Mouse (Mus musculus) hindbrain, postnatal 0 days (tissue): ENCODE measurements around the gene Gm33543. TPM values are rescaled to one million over a fixed set of nuclear protein-coding genes. Genes with fewer than 3 reads are reported as not detected.
A peak's percentile ranks its signal among the peaks of the same experiment; 100 is the strongest.

Source experiments
- ATAC-seq: fragments of 200-750 bp; cut with Nextera tagmentation; 2 replicates; pipeline ENCODE4 v1.8.0; 2017; ENCODE audit warnings: mild to moderate bottlenecking, moderate TSS enrichment, moderate library complexity
- DNase-seq: peaks from one replicate; pipeline ENCODE4 v3.0.0-alpha.2; 2015; ENCODE audit warnings: low spot score
- H3K27ac ChIP-seq: fragments of 300-500 bp; sonication (generic); 2 replicates; pipeline ENCODE4 v1.5.1; 2014; ENCODE audit warnings: mild to moderate bottlenecking
- H3K27me3 ChIP-seq: fragments of 300-500 bp; sonication (generic); 2 replicates; pipeline ENCODE4 v1.6.1; 2014; ENCODE audit warnings: low read length, mixed read lengths; ENCODE audit not compliant: insufficient read depth
- H3K36me3 ChIP-seq: fragments of 300-500 bp; sonication (generic); 2 replicates; pipeline ENCODE4 v1.6.1; 2014; ENCODE audit warnings: low read length, mixed read lengths; ENCODE audit not compliant: insufficient read depth
- H3K4me1 ChIP-seq: fragments of 300-500 bp; sonication (generic); 2 replicates; pipeline ENCODE4 v1.6.1; 2014; ENCODE audit warnings: antibody characterized with exemption, low read length, mixed read lengths; ENCODE audit not compliant: insufficient read depth
- H3K4me2 ChIP-seq: fragments of 300-500 bp; sonication (generic); 2 replicates; pipeline ENCODE4 v1.6.1; 2014; ENCODE audit warnings: low read depth, mild to moderate bottlenecking, low read length, moderate library complexity, mixed read lengths
- H3K4me3 ChIP-seq: fragments of 300-500 bp; sonication (generic); 2 replicates; pipeline ENCODE4 v1.5.1; 2014; ENCODE audit warnings: low read length
- H3K9ac ChIP-seq: fragments of 300-500 bp; sonication (generic); replicated peaks from 2 replicates; pipeline ENCODE4 v1.6.1; 2014; ENCODE audit warnings: mild to moderate bottlenecking, low read length, moderate library complexity, mixed read lengths
- H3K9me3 ChIP-seq: fragments of 300-500 bp; sonication (generic); 2 replicates; pipeline ENCODE4 v1.6.1; 2016; ENCODE audit warnings: low read length, mixed read lengths
- CTCF ChIP-seq: IDR thresholded peaks from 2 replicates; pipeline ENCODE4 v1.5.1; 2016; ENCODE audit warnings: antibody characterized with exemption, control low read depth, low read depth
- WGBS: fragments of 180-500 bp; shearing (Covaris S2); extraction: QIAGEN DNeasy Blood & Tissue Kit; methylation state at CpG from one replicate; pipeline ENCODE4 v1.1.7; 2014; 5-methylcytosine and 5-hydroxymethylcytosine counted together
- polyA plus RNA-seq: library from polyadenylated mRNA; unstranded; fragments of >200 nt; fragmentation: Nextera tagmentation; extraction: Ambion mirVana; gene quantifications from 2 replicates; pipeline ENCODE4 v1.2.1, GENCODE M21; 2015
- total RNA-seq: library from RNA; depleted of rRNA; stranded (reverse); fragments of >200 nt; gene quantifications from 2 replicates; pipeline ENCODE4 v1.2.3, GENCODE M21; 2014

Gene Gm33543
- total and polyA plus RNA-seq, 2 experiments from 2014 or later: 0.13 TPM; not detected in 1

- Histone ChIP-seq H3K36me3 (no peaks in the 10 kb centered on the region), H3K4me3 (no peak overlapping the region), H3K27ac (no peak overlapping the region; the same call in 1 of the 2 replicates), H3K27me3 (no peaks in the 10 kb centered on the region), H3K4me1 (no peaks in the 10 kb centered on the region), H3K9ac (no peak overlapping the region), H3K9me3 (no peaks in the 10 kb centered on the region), H3K4me2 (no peak overlapping the region)
- 29% methylated on average over 9 of the region's 9 CpGs for WGBS
- ATAC-seq: peak; percentile 69
- DNase-seq: peak; percentile 42
- no peak for TF ChIP-seq CTCF
Measured at GRCm38 (mm10) chr10:95817419-95818161, 25.1 kb downstream of the Gm33543 start.

- DNase-seq (no peak), ATAC-seq (no peak)
- no peaks in the 10 kb centered on the region for H3K4me1 ChIP-seq
- H3K9me3 ChIP-seq: no peaks in the 10 kb centered on the region
- no peak overlapping the region for H3K4me3 ChIP-seq
- H3K9ac ChIP-seq: no peak overlapping the region
- H3K36me3 ChIP-seq: no peaks in the 10 kb centered on the region
- WGBS: 94% methylated on average over 6 of the region's 6 CpGs
- H3K4me2 ChIP-seq: no peak overlapping the region
- TF ChIP-seq CTCF: no peak
- H3K27me3 ChIP-seq: no peaks in the 10 kb centered on the region
- H3K27ac ChIP-seq: no peak overlapping the region
Measured at GRCm38 (mm10) chr10:95814351-95814750, 28.4 kb downstream of the Gm33543 start.

- 50% methylated on average over 4 of the region's 4 CpGs for WGBS
- DNase-seq (no peak), ATAC-seq (no peak)
- H3K36me3 ChIP-seq: no peaks in the 10 kb centered on the region
- no peak overlapping the region for H3K9ac ChIP-seq
- H3K4me1 ChIP-seq: no peaks in the 10 kb centered on the region
- no peak overlapping the region for H3K4me2 ChIP-seq
- H3K9me3 ChIP-seq: no peaks in the 10 kb centered on the region
- no peaks in the 10 kb centered on the region for H3K27me3 ChIP-seq
- no peak overlapping the region for H3K27ac ChIP-seq
- TF ChIP-seq CTCF: no peak
- no peak overlapping the region for H3K4me3 ChIP-seq
Measured at GRCm38 (mm10) chr10:95811869-95812268, 30.9 kb downstream of the Gm33543 start.

- ATAC-seq (peak; percentile 27), DNase-seq (peak; percentile 51)
- Histone ChIP-seq H3K27ac (no peak overlapping the region), H3K4me2 (no peak overlapping the region), H3K27me3 (no peaks in the 10 kb centered on the region), H3K9ac (no peak overlapping the region), H3K4me1 (0 out of 2 replicates have a peak, but pooled peaks cover 3% of the 10 kb centered on the region), H3K36me3 (no peaks in the 10 kb centered on the region), H3K9me3 (no peaks in the 10 kb centered on the region), H3K4me3 (no peak overlapping the region)
- TF ChIP-seq CTCF: no peak
- WGBS: 18% methylated on average over 2 of the region's 2 CpGs
Measured at GRCm38 (mm10) chr10:95801443-95801811, 41.3 kb downstream of the Gm33543 start.

- H3K9me3 ChIP-seq: no peaks in the 10 kb centered on the region
- no peak overlapping the region for H3K27ac ChIP-seq
- 0 out of 2 replicates have a peak, but pooled peaks cover 3% of the 10 kb centered on the region for H3K4me1 ChIP-seq
- H3K4me2 ChIP-seq: no peak overlapping the region
- ATAC-seq: peak; percentile 40; the same call in 1 of the 2 replicates
- H3K4me3 ChIP-seq: no peak overlapping the region
- H3K9ac ChIP-seq: no peak overlapping the region
- WGBS: 46% methylated on average over 7 of the region's 7 CpGs
- H3K36me3 ChIP-seq: no peaks in the 10 kb centered on the region
- no peak for TF ChIP-seq CTCF
- no peaks in the 10 kb centered on the region for H3K27me3 ChIP-seq
- peak; percentile 19 for DNase-seq
Measured at GRCm38 (mm10) chr10:95800693-95801442, 41.9 kb downstream of the Gm33543 start.

GRCm38 (mm10) chr10:95797645-95798395 is 44.9 kb downstream of the Gm33543 start:
- H3K27me3 ChIP-seq: no peaks in the 10 kb centered on the region
- DNase-seq (no peak), ATAC-seq (no peak)
- 0 out of 2 replicates have a peak, but pooled peaks cover 3% of the 10 kb centered on the region for H3K4me1 ChIP-seq
- H3K4me3 ChIP-seq: no peak overlapping the region
- TF ChIP-seq CTCF: no peak
- no peak overlapping the region for H3K9ac ChIP-seq
- H3K9me3 ChIP-seq: no peaks in the 10 kb centered on the region
- H3K4me2 ChIP-seq: no peak overlapping the region
- no peak overlapping the region for H3K27ac ChIP-seq
- H3K36me3 ChIP-seq: no peaks in the 10 kb centered on the region
- 93% methylated on average over 12 of the region's 12 CpGs for WGBS
